Mouse (Mus musculus): ENCODE data around the gene Kazn.

Gene Kazn

GRCm38 (mm10) chr4:142127275-142127788, 111.9 kb downstream of the Kazn start:
- no peak for DNase-seq (ENCODE audit: low read depth in 1 of 2, low spot score in 2 of 2)

- DNase-seq (ENCODE audit: low read depth in 1 of 2, low spot score in 2 of 2): no peak
Observed at GRCm38 (mm10) chr4:142126641-142127274, 112.4 kb downstream of the Kazn start.

GRCm38 (mm10) chr4:142121164-142121563, 118.0 kb downstream of the Kazn start:
- no peak for DNase-seq (ENCODE audit: low read depth in 1 of 2, low spot score in 2 of 2)

GRCm38 (mm10) chr4:142118522-142118921, 120.7 kb downstream of the Kazn start:
- no peak for DNase-seq (ENCODE audit: low read depth in 1 of 2, low spot score in 2 of 2)

GRCm38 (mm10) chr4:142117993-142118392, 121.2 kb downstream of the Kazn start:
- DNase-seq (ENCODE audit: low read depth in 1 of 2, low spot score in 2 of 2): no peak

GRCm38 (mm10) chr4:142113306-142113705, 125.9 kb downstream of the Kazn start:
- no peak for DNase-seq (ENCODE audit: low read depth in 1 of 2, low spot score in 2 of 2)

GRCm38 (mm10) chr4:142103081-142103671, 136.0 kb downstream of the Kazn start:
- no peak for DNase-seq (ENCODE audit: low read depth in 1 of 2, low spot score in 2 of 2)

GRCm38 (mm10) chr4:142098303-142098702, 140.9 kb downstream of the Kazn start:
- DNase-seq (ENCODE audit: low read depth in 1 of 2, low spot score in 2 of 2): peak in 1 of 2 experiments; percentile 50

GRCm38 (mm10) chr4:142097871-142098270, 141.3 kb downstream of the Kazn start:
- peak in 1 of 2 experiments; percentile 60 for DNase-seq (ENCODE audit: low read depth in 1 of 2, low spot score in 2 of 2)

GRCm38 (mm10) chr4:142095513-142096241, 143.5 kb downstream of the Kazn start:
- DNase-seq (ENCODE audit: low read depth in 1 of 2, low spot score in 2 of 2): no peak

GRCm38 (mm10) chr4:142094386-142094785, 144.8 kb downstream of the Kazn start:
- DNase-seq (ENCODE audit: low read depth in 1 of 2, low spot score in 2 of 2): no peak

- DNase-seq (ENCODE audit: low read depth in 1 of 2, low spot score in 2 of 2): no peak
Observed at GRCm38 (mm10) chr4:142091100-142091499, 148.1 kb downstream of the Kazn start.

GRCm38 (mm10) chr4:142089966-142090365, 149.2 kb downstream of the Kazn start:
- DNase-seq (ENCODE audit: low read depth in 1 of 2, low spot score in 2 of 2): no peak

- DNase-seq (ENCODE audit: low read depth in 1 of 2, low spot score in 2 of 2): no peak
Observed at GRCm38 (mm10) chr4:142088836-142089235, 150.4 kb downstream of the Kazn start.

GRCm38 (mm10) chr4:142088409-142088808, 150.8 kb downstream of the Kazn start:
- DNase-seq (ENCODE audit: low read depth in 1 of 2, low spot score in 2 of 2): no peak

GRCm38 (mm10) chr4:142084936-142085563, 154.2 kb downstream of the Kazn start:
- no peak for DNase-seq (ENCODE audit: low read depth in 1 of 2, low spot score in 2 of 2)

- peak in 1 of 2 experiments; percentile 62 for DNase-seq (ENCODE audit: low read depth in 1 of 2, low spot score in 2 of 2)
Observed at GRCm38 (mm10) chr4:142084131-142084899, 154.9 kb downstream of the Kazn start, which contains the start of gene Tmem51. Tmem51 (minus strand) TSS chr4:142084304.

GRCm38 (mm10) chr4:142083762-142084130, 155.5 kb downstream of the Kazn start:
- peak in 1 of 2 experiments; percentile 68 for DNase-seq (ENCODE audit: low read depth in 1 of 2, low spot score in 2 of 2)

- DNase-seq (ENCODE audit: low read depth in 1 of 2, low spot score in 2 of 2): no peak
Observed at GRCm38 (mm10) chr4:142083193-142083592, 156.0 kb downstream of the Kazn start.

- DNase-seq (ENCODE audit: low read depth in 1 of 2, low spot score in 2 of 2): no peak
Observed at GRCm38 (mm10) chr4:142082703-142083102, 156.5 kb downstream of the Kazn start.

Measured in monocyte, adult 2 months (primary cell).